Mouse (Mus musculus) left cerebral cortex, adult 9 months (tissue): ENCODE data around the gene Gcnt3.

Experiments used
- DNase-seq, 2 experiments: peaks; one replicate each; pipeline ENCODE4 v3.0.0; 2022; ENCODE audit warnings: low spot score in 2 of 2

Gcnt3 gene

DNA sequence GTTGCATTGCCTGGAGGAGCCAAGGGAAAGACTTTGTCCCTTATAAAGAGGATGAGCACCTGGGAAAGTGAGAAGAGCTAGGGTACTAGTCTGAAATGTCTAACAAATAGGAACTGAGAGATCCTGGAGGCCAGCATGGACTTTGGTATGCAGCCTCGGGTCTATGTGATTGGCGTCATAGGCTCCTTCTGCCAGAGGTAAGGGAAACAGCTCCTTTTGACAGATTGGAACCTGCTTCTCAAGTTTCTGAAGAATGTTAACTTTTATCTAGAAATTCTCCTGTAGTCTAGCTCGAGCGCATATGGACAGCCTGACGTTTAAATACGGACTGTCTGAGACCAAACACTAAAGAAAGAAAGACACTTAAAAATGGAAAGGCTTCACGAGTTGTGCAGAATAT lies at the start of gene Gcnt3:
Gcnt3 (minus strand) TSS at position 101 of the 400 bp plus-strand sequence.
- DNase-seq, result no peak

- DNase-seq, result no peak
These were observed 49.5 kb upstream of the Gcnt3 start for GRCm38 (mm10) chr9:70087379-70087778.

DNA sequence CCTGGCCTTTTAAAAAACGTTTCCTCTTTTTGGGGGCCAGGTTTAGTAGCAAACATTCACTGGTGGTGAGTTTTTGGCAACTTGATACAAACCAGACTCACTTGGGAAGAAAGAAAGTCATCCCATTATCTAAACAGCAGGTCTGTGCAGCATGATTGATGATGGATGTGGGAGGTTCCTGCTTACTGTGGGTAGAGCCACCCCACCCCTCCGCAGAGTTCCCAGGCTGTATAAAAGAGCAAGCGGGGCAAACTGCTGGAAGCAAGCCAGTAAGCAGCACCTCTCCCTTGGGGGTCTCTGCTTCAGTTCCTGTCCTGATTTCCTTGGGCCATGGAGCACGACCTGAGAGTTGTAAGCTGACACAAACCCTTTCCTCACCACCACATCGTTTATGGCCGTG lies 48.2 kb upstream of the Gcnt3 start:
- no peak for DNase-seq

DNA sequence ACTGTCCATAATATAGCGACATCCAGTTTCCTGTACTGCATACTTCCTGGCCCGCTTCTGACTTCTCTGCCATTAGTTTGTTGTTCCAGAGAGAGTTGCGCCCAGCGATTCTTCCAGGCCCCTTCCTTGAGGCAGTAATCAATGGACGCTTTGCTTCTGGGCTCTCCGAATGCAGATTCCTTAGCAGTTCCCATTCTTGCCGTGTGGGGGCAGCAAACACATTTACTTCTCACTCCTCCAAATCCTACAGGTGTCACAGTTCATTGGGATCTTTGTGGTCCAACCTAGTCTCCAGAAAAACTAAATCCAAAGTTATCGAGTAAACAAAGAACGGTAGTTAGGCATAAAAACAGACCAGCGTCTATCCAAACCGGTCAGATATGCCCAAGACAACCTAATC lies 46.2 kb upstream of the Gcnt3 start:
- DNase-seq, result peak in 1 of 2 experiments; percentile 76

- DNase-seq, result no peak
These were observed 44.7 kb upstream of the Gcnt3 start for GRCm38 (mm10) chr9:70082357-70083204.

DNA sequence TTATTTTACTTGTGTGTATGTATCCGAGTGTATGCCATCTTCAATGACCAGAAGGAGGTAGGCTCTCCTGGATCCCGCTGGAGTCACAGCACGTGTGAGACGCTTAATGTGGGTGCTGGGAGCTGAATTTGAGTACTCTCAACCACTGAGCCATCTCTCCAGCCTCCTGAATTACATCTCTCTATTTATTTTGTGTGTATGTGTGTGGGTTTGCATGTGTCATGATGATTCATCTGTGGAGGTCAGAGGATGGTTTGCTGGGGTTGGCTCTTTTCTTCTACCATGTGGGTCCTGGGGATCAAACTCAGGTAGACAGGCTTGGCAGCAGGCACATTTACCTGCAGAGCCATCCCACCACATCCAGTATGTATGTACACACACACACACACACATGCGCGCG lies 43.9 kb upstream of the Gcnt3 start:
- DNase-seq, result no peak

DNA sequence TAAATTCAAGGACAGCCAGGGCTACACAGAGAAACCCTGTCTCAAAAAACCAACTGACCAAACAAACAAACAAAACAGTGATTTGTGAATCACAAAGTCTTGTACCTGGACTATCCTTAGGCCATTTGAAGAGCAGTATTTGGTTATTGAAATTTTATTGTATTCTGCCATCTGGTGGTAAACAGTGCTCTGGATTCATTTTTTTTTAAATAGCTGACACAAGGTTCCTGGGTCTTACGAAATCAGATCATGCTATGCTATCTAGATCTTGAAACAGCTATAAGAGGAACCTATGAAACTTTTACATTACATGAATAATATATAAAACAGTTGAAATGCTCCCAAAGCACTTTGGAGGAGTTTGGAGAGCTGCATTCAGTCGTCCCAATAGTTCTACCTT lies 43.1 kb upstream of the Gcnt3 start:
- DNase-seq, result no peak

- DNase-seq, result no peak
These were observed 42.3 kb upstream of the Gcnt3 start for GRCm38 (mm10) chr9:70080027-70080800.

DNA sequence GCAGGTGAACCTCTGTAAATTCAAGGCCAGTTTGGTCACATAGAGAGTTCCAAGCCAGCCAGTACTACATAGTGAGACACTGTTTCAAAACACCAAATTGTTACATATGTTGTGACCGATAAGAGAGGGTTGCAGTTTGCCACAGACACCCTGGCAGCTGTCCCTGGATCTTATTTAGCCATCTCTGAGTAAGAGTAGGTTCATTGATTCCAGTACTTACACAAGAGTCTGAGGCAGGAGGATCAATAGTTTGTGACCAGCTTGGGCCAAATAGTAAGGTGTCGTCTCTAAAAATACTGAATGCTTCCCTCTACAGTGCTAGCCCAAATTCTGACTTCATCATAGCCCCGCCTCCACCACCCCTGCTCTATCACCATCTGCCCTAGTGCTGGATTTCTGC lies 40.1 kb upstream of the Gcnt3 start:
- DNase-seq, result no peak

DNA sequence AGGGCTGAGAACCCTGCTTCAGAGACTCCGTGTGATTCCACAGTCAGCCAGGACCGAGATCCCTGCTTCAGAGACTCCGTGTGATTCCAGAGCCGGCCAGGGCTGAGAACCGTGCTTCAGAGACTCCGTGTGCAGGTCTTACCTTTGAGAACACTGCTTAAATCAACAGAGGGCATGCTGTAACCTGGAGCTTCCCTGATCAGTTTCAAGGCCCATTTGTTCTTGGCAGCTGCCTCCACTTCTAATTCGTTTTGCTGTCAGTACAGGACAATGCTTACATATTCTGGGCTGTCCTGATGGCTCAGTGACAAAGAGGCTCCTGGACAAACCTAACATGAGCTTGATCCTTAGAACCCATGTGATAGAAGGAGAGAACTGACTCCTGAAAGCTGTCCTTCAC lies 39.3 kb upstream of the Gcnt3 start:
- DNase-seq, result no peak

GRCm38 (mm10) chr9:70072387-70072786 lies 34.5 kb upstream of the Gcnt3 start:
- no peak for DNase-seq

DNA sequence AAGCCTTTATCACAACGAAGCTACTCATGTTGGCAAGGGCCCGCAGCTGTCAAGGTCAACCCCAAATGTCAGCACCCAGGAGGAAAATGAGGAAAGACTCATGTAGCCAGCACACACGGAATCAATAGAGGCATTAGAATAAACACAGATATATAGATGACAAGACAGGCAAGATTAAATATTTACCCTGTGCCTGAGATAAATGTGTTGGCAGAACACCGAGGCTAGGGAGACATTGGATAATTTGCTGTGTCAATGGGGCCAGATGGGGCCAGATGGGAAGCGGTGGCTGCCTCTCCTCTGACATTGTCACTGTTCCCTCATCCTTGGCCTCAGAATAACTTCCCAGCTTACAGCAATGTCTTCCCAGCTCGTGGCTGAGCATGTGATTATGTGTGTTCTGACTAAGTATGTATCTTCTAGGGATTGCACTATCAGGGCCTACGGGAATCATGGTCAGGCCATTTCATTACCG lies 32.1 kb upstream of the Gcnt3 start:
- DNase-seq, result no peak

DNA sequence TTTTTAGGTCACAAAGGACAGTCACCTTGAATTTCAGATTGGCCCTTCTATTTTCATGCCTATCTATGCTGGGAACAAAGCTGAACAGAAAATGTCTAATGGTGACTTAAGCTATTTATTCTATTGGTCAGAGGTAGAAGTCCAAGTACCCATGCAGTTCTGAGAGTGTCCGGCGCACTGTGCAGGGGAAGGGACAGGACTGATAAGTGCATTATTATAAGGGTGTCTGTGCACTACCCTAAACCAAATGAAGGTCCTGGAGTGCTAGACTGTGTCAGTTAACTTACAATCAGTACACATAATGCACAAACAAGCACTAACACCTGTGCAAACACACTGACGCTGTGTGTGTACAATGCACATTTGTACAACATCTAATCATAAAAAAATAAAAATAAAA lies 29.6 kb upstream of the Gcnt3 start:
- no peak for DNase-seq

GRCm38 (mm10) chr9:70062012-70062411 lies 24.1 kb upstream of the Gcnt3 start:
- DNase-seq, result no peak

DNA sequence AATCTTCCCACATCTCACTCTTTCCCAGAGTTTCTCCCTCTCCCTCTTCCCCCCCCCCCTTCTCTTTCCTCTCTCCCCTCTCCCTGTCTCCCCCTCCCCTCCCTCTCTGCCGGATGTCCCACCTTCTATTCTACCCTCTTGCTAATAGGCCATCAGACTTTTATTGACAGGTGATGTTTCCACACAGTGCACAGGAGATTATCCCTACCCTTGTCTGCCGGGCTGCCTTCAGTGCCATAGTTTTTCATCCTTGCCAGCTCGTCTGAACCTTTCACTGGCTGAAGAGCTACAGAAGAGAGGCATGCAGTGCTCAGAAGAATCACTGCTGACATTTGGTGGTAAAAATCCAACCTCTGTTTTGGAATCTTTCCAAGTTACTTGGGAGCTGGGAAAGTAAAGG lies 15.5 kb upstream of the Gcnt3 start:
- DNase-seq, result no peak

DNA sequence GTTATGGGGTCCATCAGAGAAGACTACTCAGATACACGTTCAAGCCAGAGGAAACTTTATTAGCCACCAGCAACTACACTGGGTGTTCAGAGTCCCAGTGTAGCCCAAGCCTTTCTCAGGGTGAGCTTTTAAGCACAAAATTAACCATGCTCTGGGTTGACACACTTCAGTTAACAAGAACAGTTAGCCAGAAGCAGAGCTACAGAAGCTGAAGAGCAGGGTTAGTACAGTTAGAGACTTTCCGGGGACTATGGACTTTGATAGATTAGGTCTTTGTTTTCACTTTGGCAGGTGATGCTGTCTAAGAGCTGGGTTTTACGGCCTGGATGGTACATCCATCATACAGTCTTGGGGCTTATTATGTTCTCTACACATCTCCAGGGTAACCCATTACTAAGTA lies 14.8 kb upstream of the Gcnt3 start:
- no peak for DNase-seq

- DNase-seq, result no peak
These were observed 12.0 kb upstream of the Gcnt3 start for GRCm38 (mm10) chr9:70049839-70050238.

GRCm38 (mm10) chr9:70049416-70049783 lies 11.5 kb upstream of the Gcnt3 start:
- no peak for DNase-seq

GRCm38 (mm10) chr9:70048751-70049415 lies 11.0 kb upstream of the Gcnt3 start:
- DNase-seq, result no peak

GRCm38 (mm10) chr9:70048280-70048679 lies 10.4 kb upstream of the Gcnt3 start:
- DNase-seq, result no peak

DNA sequence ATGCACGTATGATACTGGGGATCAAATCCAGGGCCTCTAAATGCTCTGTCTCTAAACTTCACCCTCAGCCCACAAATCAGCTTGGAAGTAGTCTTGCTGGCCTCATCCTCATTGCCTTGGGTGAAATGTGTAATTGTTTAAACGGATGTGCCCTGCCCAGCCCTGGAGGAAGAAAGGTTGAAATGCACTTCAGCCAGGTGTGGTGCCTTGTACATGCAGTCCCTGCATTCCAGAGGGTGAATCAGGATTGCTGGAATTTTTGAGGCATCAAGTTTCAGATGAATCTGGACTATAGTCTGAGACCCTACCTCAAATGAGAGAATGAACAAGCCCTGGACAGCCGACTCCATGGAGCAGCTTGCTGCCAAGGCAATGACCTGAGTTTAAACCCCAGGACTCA lies 10.0 kb upstream of the Gcnt3 start:
- DNase-seq, result no peak

DNA sequence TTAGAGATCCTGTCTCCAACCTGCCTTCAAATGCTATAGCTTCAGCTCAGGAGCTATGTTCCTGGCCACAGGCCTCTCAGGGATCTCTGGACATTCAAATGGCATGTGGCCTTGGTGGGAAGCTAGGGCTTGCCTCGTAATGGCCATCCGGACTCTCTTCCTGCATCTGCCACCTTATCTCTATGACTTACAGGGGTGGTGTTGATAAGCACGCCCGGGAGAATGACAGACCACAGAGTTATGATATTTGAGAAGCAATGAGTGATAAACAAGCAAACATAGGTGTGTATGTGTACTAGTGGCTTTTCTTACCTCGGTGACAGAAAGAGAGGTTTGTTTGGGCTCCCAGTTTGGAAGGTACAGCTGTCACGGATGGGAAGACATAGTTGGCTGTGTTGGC lies 8.4 kb upstream of the Gcnt3 start:
- DNase-seq, result no peak

- no peak for DNase-seq
These were observed 7.0 kb upstream of the Gcnt3 start for GRCm38 (mm10) chr9:70044865-70045264.
